Mouse (Mus musculus) bone marrow, adult 2 months (tissue): Measurements from ENCODE around the gene Fam241a.

Source experiments
- CTCF ChIP-seq: fragments of 200-500 bp; IDR thresholded peaks from 2 replicates; pipeline ENCODE4 v1.5.1; 2011; ENCODE audit warnings: low read length, control low read depth; ENCODE audit not compliant: control insufficient read depth, insufficient read depth
- POLR2A ChIP-seq: fragments of 200-500 bp; IDR thresholded peaks from 2 replicates; pipeline ENCODE4 v1.6.1; 2011; ENCODE audit warnings: low read depth, mild to moderate bottlenecking, control low read depth, low read length, borderline replicate concordance; ENCODE audit not compliant: control insufficient read depth

DNA sequence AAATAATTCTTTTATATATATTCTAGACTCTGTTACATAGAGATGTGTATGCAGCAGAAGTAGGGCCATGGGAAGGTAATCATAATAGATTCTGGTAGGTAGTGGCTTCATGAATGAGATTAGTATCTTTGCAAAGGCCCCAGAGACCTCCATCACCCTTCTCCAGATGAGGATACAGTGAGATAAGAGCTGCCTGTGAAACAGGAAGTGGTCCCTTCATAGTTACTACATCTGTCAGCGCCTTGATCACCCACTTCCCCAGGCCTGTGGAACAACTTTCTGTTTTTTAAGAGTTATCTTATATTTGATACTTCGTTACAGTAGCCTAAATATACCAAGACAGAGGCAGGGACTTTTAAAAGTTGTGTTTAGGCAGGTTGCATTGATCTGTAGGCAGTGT, 28.3 kb upstream of the Fam241a start:
- TF ChIP-seq CTCF (no peak), POLR2A (no peak)
